Mouse (Mus musculus): ENCODE results near the gene Tet1. TPM values are rescaled to one million over a fixed set of nuclear protein-coding genes. Genes with fewer than 3 reads are reported as not detected.

The Tet1 gene
- polyA plus RNA-seq, 1 experiment, result 231 TPM

DNA sequence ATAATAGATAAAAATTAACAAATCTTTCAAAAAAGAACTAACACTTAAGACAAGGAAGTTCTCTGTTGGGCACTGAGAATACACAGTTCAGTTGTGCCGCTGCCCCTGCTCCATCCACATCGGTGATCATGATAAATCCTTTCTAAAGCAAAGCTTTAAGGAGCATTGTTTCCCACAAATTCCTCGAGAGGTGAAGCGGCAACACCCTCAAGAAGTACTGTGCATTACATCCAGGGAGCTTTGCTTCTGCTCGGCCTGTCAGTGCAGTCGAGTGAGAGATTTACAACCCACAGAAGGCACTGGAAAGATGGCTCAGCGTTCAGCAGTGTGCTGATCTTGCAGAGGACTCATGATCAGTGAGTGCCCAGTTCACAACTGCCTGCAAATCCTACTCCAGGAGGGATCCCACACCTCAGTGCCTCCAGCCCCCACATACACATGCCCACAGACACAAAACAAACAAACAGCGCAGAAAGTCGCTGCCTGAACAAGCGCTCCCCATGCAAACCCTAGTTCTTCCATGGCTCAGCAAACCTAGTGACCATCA lies 66.8 kb downstream of the Tet1 start:
- Histone ChIP-seq H3K36me3 (ENCODE audit: control insufficient read depth, insufficient read depth, low read length, poor library complexity, severe bottlenecking) (peaks cover 62% of the 10 kb centered on the region), H3K9ac (ENCODE audit: low read depth, poor library complexity, severe bottlenecking) (no peak overlapping the region), H3K4me1 (ENCODE audit: control insufficient read depth, insufficient read depth, low read length) (peaks cover 7% of the 10 kb centered on the region), H3K4me3 (ENCODE audit: low read depth, low read length) (no peak overlapping the region), H3K27me3 (ENCODE audit: control insufficient read depth, insufficient read depth, low read length, poor library complexity, severe bottlenecking) (no peaks in the 10 kb centered on the region), H3K27ac (ENCODE audit: insufficient read depth, low read length) (no peak overlapping the region), H3K9me3 (replicated peaks; ENCODE audit: control insufficient read depth, insufficient read depth, low read length, poor library complexity, severe bottlenecking) (no peaks in the 10 kb centered on the region)
- TF ChIP-seq CTCF (IDR thresholded peaks at IDR 0.05; ENCODE audit: low read depth, low read length), result no peak
- no peak for TF ChIP-seq EP300 (IDR thresholded peaks at IDR 0.05; ENCODE audit: insufficient read depth, low read depth, low read length)
- TF ChIP-seq POLR2A (IDR thresholded peaks at IDR 0.05; ENCODE audit: insufficient read depth, low read length), result no peak

DNA sequence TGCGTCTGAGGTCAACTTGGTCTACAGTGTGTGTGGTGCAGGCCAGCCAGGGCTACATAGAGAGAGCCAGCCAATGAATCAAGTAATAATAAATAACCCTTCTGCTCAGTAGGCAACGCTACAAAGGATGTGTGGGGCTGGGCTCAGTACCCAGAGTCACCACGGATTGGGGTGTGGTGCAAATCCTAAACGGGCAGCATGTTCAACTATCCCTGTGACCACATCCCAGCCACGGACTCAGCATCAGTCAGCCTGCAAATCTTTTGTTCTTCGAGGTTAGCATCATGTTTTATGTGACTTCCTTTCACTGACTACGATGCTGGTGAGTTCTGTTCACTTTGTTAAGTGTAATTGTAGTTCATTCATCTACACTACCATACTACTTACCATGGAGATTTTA lies 68.1 kb downstream of the Tet1 start:
- Histone ChIP-seq H3K27me3 (ENCODE audit: control insufficient read depth, insufficient read depth, low read length, poor library complexity, severe bottlenecking) (no peaks in the 10 kb centered on the region), H3K9ac (ENCODE audit: low read depth, poor library complexity, severe bottlenecking) (no peak overlapping the region), H3K36me3 (ENCODE audit: control insufficient read depth, insufficient read depth, low read length, poor library complexity, severe bottlenecking) (peaks cover 68% of the 10 kb centered on the region), H3K27ac (ENCODE audit: insufficient read depth, low read length) (no peak overlapping the region), H3K4me1 (ENCODE audit: control insufficient read depth, insufficient read depth, low read length) (peaks cover 4% of the 10 kb centered on the region), H3K4me3 (ENCODE audit: low read depth, low read length) (no peak overlapping the region), H3K9me3 (replicated peaks; ENCODE audit: control insufficient read depth, insufficient read depth, low read length, poor library complexity, severe bottlenecking) (no peaks in the 10 kb centered on the region)
- TF ChIP-seq CTCF (IDR thresholded peaks at IDR 0.05; ENCODE audit: low read depth, low read length) (no peak), POLR2A (IDR thresholded peaks at IDR 0.05; ENCODE audit: insufficient read depth, low read length) (no peak)

DNA sequence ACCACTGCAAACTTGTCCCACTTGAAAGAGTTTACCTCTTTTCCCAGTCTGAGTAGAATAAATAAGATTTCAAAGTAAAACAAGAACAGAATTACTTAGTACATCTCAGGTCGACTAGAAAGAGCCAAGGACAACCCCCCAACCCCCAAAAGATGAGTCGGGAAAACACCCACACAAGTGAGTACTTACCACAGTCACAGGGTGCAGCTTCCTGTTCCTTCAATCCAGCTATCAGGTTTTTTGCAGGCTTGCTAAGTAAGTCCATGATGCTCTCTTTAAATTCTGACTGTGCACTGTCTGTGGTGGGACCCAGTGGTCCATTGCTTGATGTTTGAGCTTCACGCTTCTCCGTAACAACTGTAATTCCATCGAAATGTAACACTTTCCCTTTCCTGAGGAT lies 70.8 kb downstream of the Tet1 start:
- Histone ChIP-seq H3K9ac (ENCODE audit: low read depth, poor library complexity, severe bottlenecking) (no peak overlapping the region), H3K36me3 (ENCODE audit: control insufficient read depth, insufficient read depth, low read length, poor library complexity, severe bottlenecking) (peaks cover 78% of the 10 kb centered on the region), H3K9me3 (replicated peaks; ENCODE audit: control insufficient read depth, insufficient read depth, low read length, poor library complexity, severe bottlenecking) (no peaks in the 10 kb centered on the region), H3K4me3 (ENCODE audit: low read depth, low read length) (no peak overlapping the region), H3K27me3 (ENCODE audit: control insufficient read depth, insufficient read depth, low read length, poor library complexity, severe bottlenecking) (no peaks in the 10 kb centered on the region), H3K4me1 (ENCODE audit: control insufficient read depth, insufficient read depth, low read length) (no peaks in the 10 kb centered on the region), H3K27ac (ENCODE audit: insufficient read depth, low read length) (no peak overlapping the region)
- TF ChIP-seq EP300 (IDR thresholded peaks at IDR 0.05; ENCODE audit: insufficient read depth, low read depth, low read length) (no peak), CTCF (IDR thresholded peaks at IDR 0.05; ENCODE audit: low read depth, low read length) (no peak), POLR2A (IDR thresholded peaks at IDR 0.05; ENCODE audit: insufficient read depth, low read length) (no peak)

DNA sequence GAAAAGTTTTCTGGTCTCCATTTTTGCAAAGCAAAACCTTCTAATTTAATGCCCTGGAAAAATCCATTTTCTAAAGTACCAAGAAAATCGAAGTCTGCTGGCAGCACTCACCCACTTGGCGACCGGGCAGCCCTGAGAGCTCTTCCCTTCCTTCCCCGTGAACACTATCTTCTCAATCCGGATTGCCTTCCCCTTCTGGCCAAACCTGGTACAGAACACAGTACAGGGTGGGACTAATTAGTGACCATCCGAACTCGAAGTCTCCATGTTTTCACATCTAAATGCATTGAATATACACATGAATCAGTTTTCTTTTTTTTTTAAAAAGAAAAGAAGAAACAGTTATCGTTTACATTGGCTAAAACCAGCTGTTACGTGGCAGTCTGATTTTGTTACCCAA lies 76.0 kb downstream of the Tet1 start:
- H3K36me3 ChIP-seq (ENCODE audit: control insufficient read depth, insufficient read depth, low read length, poor library complexity, severe bottlenecking), result peaks cover 92% of the 10 kb centered on the region
- no peak overlapping the region for H3K27ac ChIP-seq (ENCODE audit: insufficient read depth, low read length)
- no peak overlapping the region for H3K9ac ChIP-seq (ENCODE audit: low read depth, poor library complexity, severe bottlenecking)
- no peaks in the 10 kb centered on the region for H3K9me3 ChIP-seq (replicated peaks; ENCODE audit: control insufficient read depth, insufficient read depth, low read length, poor library complexity, severe bottlenecking)
- H3K4me3 ChIP-seq (ENCODE audit: low read depth, low read length), result no peak overlapping the region
- TF ChIP-seq POLR2A (IDR thresholded peaks at IDR 0.05; ENCODE audit: insufficient read depth, low read length) (no peak), CTCF (IDR thresholded peaks at IDR 0.05; ENCODE audit: low read depth, low read length) (no peak), EP300 (IDR thresholded peaks at IDR 0.05; ENCODE audit: insufficient read depth, low read depth, low read length) (no peak)
- no peaks in the 10 kb centered on the region for H3K27me3 ChIP-seq (ENCODE audit: control insufficient read depth, insufficient read depth, low read length, poor library complexity, severe bottlenecking)
- H3K4me1 ChIP-seq (ENCODE audit: control insufficient read depth, insufficient read depth, low read length), result no peaks in the 10 kb centered on the region

GRCm38 (mm10) chr10:62831546-62831945 lies 77.2 kb downstream of the Tet1 start:
- no peak for TF ChIP-seq EP300 (IDR thresholded peaks at IDR 0.05; ENCODE audit: insufficient read depth, low read depth, low read length)
- Histone ChIP-seq H3K36me3 (ENCODE audit: control insufficient read depth, insufficient read depth, low read length, poor library complexity, severe bottlenecking) (peaks cover 96% of the 10 kb centered on the region), H3K27me3 (ENCODE audit: control insufficient read depth, insufficient read depth, low read length, poor library complexity, severe bottlenecking) (no peaks in the 10 kb centered on the region), H3K27ac (ENCODE audit: insufficient read depth, low read length) (peak overlapping the region; percentile 25; the same call in 1 of the 2 replicates), H3K9ac (ENCODE audit: low read depth, poor library complexity, severe bottlenecking) (no peak overlapping the region), H3K9me3 (replicated peaks; ENCODE audit: control insufficient read depth, insufficient read depth, low read length, poor library complexity, severe bottlenecking) (no peaks in the 10 kb centered on the region), H3K4me1 (ENCODE audit: control insufficient read depth, insufficient read depth, low read length) (no peaks in the 10 kb centered on the region), H3K4me3 (ENCODE audit: low read depth, low read length) (no peak overlapping the region)

DNA sequence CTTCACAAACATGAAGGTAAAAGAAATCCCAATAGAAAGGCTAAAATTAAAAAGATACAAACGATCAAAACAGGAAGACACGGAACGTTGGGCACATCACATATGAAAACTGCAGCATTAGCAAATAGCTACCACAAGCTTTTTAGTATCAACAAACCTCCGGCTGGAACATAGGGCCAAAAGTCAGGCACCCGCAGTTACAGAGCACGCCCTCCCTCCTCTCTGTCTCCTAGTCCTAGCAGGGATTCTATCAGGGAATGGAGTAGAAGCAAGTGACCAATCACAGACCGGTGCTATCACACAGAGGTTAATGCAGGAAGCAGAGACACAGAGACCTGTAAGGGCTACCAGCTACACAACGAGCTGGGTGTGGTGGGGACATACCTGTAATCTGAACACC lies 84.3 kb downstream of the Tet1 start:
- H3K9me3 ChIP-seq (replicated peaks; ENCODE audit: control insufficient read depth, insufficient read depth, low read length, poor library complexity, severe bottlenecking), result no peaks in the 10 kb centered on the region
- no peak for TF ChIP-seq POLR2A (IDR thresholded peaks at IDR 0.05; ENCODE audit: insufficient read depth, low read length)
- no peak for TF ChIP-seq EP300 (IDR thresholded peaks at IDR 0.05; ENCODE audit: insufficient read depth, low read depth, low read length)
- no peak for TF ChIP-seq CTCF (IDR thresholded peaks at IDR 0.05; ENCODE audit: low read depth, low read length)
- no peak overlapping the region for H3K9ac ChIP-seq (ENCODE audit: low read depth, poor library complexity, severe bottlenecking)
- no peaks in the 10 kb centered on the region for H3K4me1 ChIP-seq (ENCODE audit: control insufficient read depth, insufficient read depth, low read length)
- H3K27me3 ChIP-seq (ENCODE audit: control insufficient read depth, insufficient read depth, low read length, poor library complexity, severe bottlenecking), result no peaks in the 10 kb centered on the region
- no peak overlapping the region for H3K4me3 ChIP-seq (ENCODE audit: low read depth, low read length)
- H3K27ac ChIP-seq (ENCODE audit: insufficient read depth, low read length), result no peak overlapping the region
- peaks cover 92% of the 10 kb centered on the region for H3K36me3 ChIP-seq (ENCODE audit: control insufficient read depth, insufficient read depth, low read length, poor library complexity, severe bottlenecking)

Data from ES-Bruce4 (cell line).